Mouse (Mus musculus) limb, embryonic 13.5 days (tissue): ENCODE measurements around the gene Rgp1. TPM values are rescaled to one million over a fixed set of nuclear protein-coding genes. Genes with fewer than 3 reads are reported as not detected.

Source experiments
- ATAC-seq: fragments of 200-750 bp; cut with Nextera tagmentation; 2 replicates; pipeline ENCODE4 v1.8.0; 2017; ENCODE audit warnings: low read depth, moderate number of reproducible peaks, moderate TSS enrichment; ENCODE audit not compliant: low FRiP score
- H3K27ac ChIP-seq: fragments of 300-500 bp; sonication (generic); 2 replicates; pipeline ENCODE4 v1.5.1; 2015; ENCODE audit warnings: inconsistent platforms, mild to moderate bottlenecking, moderate library complexity
- H3K27me3 ChIP-seq: fragments of 300-500 bp; sonication (generic); 2 replicates; pipeline ENCODE4 v1.6.1; 2015; ENCODE audit warnings: mild to moderate bottlenecking, inconsistent platforms
- H3K36me3 ChIP-seq: fragments of 300-500 bp; sonication (generic); 2 replicates; pipeline ENCODE4 v1.6.1; 2015; ENCODE audit warnings: inconsistent platforms, mild to moderate bottlenecking, moderate library complexity
- H3K4me1 ChIP-seq: fragments of 300-500 bp; sonication (generic); 2 replicates; pipeline ENCODE4 v1.6.1; 2015; ENCODE audit warnings: inconsistent platforms
- H3K4me2 ChIP-seq: fragments of 300-500 bp; sonication (generic); replicated peaks from 2 replicates; pipeline ENCODE4 v1.6.1; 2015; ENCODE audit warnings: inconsistent platforms, mild to moderate bottlenecking, moderate library complexity
- H3K4me3 ChIP-seq: fragments of 300-500 bp; sonication (generic); 2 replicates; pipeline ENCODE4 v1.5.1; 2015; ENCODE audit warnings: moderate library complexity, mild to moderate bottlenecking, inconsistent platforms
- H3K9ac ChIP-seq: fragments of 300-500 bp; sonication (generic); 2 replicates; pipeline ENCODE4 v1.6.1; 2015; ENCODE audit warnings: mild to moderate bottlenecking, inconsistent platforms
- H3K9me3 ChIP-seq: fragments of 300-500 bp; sonication (generic); 2 replicates; pipeline ENCODE4 v1.6.1; 2016; ENCODE audit warnings: inconsistent platforms
- WGBS: fragments of 180-500 bp; shearing (Covaris S2); methylation state at CpG from one replicate; pipeline ENCODE4 v1.1.7; 2015; 5-methylcytosine and 5-hydroxymethylcytosine counted together
- polyA plus RNA-seq: library from polyadenylated mRNA; unstranded; fragments of >200 nt; fragmentation: Nextera tagmentation; extraction: Ambion mirVana; gene quantifications from 2 replicates; pipeline ENCODE4 v1.2.1, GENCODE M21; 2015

The Rgp1 gene
- polyA plus RNA-seq, 1 experiment from 2014 or later = 38.5 TPM

- Histone ChIP-seq H3K36me3 (peaks cover 52% of the 10 kb centered on the region), H3K4me1 (peaks cover 35% of the 10 kb centered on the region), H3K4me2 (peak overlapping the region; percentile 91; the same call in 1 of the 2 replicates), H3K9me3 (no peaks in the 10 kb centered on the region), H3K4me3 (no peak overlapping the region), H3K9ac (no peak overlapping the region; the same call in 1 of the 2 replicates), H3K27ac (no peak overlapping the region), H3K27me3 (no peaks in the 10 kb centered on the region)
- no peak for ATAC-seq
- WGBS = 59% methylated on average over 2 of the region's 2 CpGs
Measured at GRCm38 (mm10) chr4:43564231-43564630, 14.3 kb upstream of the Rgp1 start.

- no peaks in the 10 kb centered on the region for H3K9me3 ChIP-seq
- WGBS = 85% methylated on average over 9 of the region's 9 CpGs
- H3K36me3 ChIP-seq = peaks cover 81% of the 10 kb centered on the region
- peaks cover 14% of the 10 kb centered on the region for H3K4me1 ChIP-seq
- 0 out of 2 replicates have a peak overlapping the region, but pooled peaks have one; percentile 19 for H3K9ac ChIP-seq
- no peak overlapping the region for H3K4me3 ChIP-seq
- H3K27me3 ChIP-seq = no peaks in the 10 kb centered on the region
- no peak overlapping the region for H3K4me2 ChIP-seq
- no peak overlapping the region for H3K27ac ChIP-seq
- no peak for ATAC-seq
Measured at GRCm38 (mm10) chr4:43567140-43567539, 11.4 kb upstream of the Rgp1 start.

GRCm38 (mm10) chr4:43571395-43572045 lies 7.0 kb upstream of the Rgp1 start:
- H3K4me2 ChIP-seq = no peak overlapping the region
- no peaks in the 10 kb centered on the region for H3K9me3 ChIP-seq
- no peak for ATAC-seq
- H3K4me3 ChIP-seq = no peak overlapping the region
- no peak overlapping the region for H3K9ac ChIP-seq
- no peaks in the 10 kb centered on the region for H3K27me3 ChIP-seq
- H3K27ac ChIP-seq = no peak overlapping the region
- WGBS = 86% methylated on average over 6 of the region's 6 CpGs
- peaks cover 85% of the 10 kb centered on the region for H3K36me3 ChIP-seq
- H3K4me1 ChIP-seq = peaks cover 20% of the 10 kb centered on the region

GRCm38 (mm10) chr4:43573561-43573960 lies 5.0 kb upstream of the Rgp1 start:
- Histone ChIP-seq H3K9ac (no peak overlapping the region), H3K4me3 (no peak overlapping the region), H3K36me3 (peaks cover 67% of the 10 kb centered on the region), H3K27me3 (no peaks in the 10 kb centered on the region), H3K9me3 (no peaks in the 10 kb centered on the region), H3K4me2 (no peak overlapping the region), H3K4me1 (peaks cover 35% of the 10 kb centered on the region), H3K27ac (no peak overlapping the region)
- WGBS = 88% methylated on average over 4 of the region's 4 CpGs
- ATAC-seq = no peak

GRCm38 (mm10) chr4:43575356-43575755 lies 3.2 kb upstream of the Rgp1 start:
- peak overlapping the region; percentile 29 for H3K4me2 ChIP-seq
- no peaks in the 10 kb centered on the region for H3K9me3 ChIP-seq
- ATAC-seq = no peak
- 75% methylated on average over 2 of the region's 2 CpGs for WGBS
- no peaks in the 10 kb centered on the region for H3K27me3 ChIP-seq
- H3K9ac ChIP-seq = no peak overlapping the region
- H3K4me1 ChIP-seq = peaks cover 47% of the 10 kb centered on the region
- H3K4me3 ChIP-seq = no peak overlapping the region
- peaks cover 51% of the 10 kb centered on the region for H3K36me3 ChIP-seq
- H3K27ac ChIP-seq = no peak overlapping the region

GRCm38 (mm10) chr4:43577237-43577881 lies 1.2 kb upstream of the Rgp1 start:
- no peaks in the 10 kb centered on the region for H3K27me3 ChIP-seq
- H3K36me3 ChIP-seq = peaks cover 51% of the 10 kb centered on the region
- no peaks in the 10 kb centered on the region for H3K9me3 ChIP-seq
- H3K9ac ChIP-seq = peak overlapping the region; percentile 90
- 41% methylated on average over 8 of the region's 8 CpGs for WGBS
- no peak for ATAC-seq
- peaks cover 48% of the 10 kb centered on the region for H3K4me1 ChIP-seq
- no peak overlapping the region for H3K27ac ChIP-seq
- H3K4me3 ChIP-seq = peak overlapping the region; percentile 87
- peak overlapping the region; percentile 96 for H3K4me2 ChIP-seq

GRCm38 (mm10) chr4:43579256-43579655 lies 741 bp downstream of the Rgp1 start:
- Histone ChIP-seq H3K4me2 (peak overlapping the region; percentile 96), H3K27ac (peak overlapping the region; percentile 81), H3K4me1 (peaks cover 48% of the 10 kb centered on the region), H3K27me3 (no peaks in the 10 kb centered on the region), H3K9me3 (no peaks in the 10 kb centered on the region), H3K36me3 (peaks cover 51% of the 10 kb centered on the region), H3K4me3 (peak overlapping the region; percentile 87), H3K9ac (peak overlapping the region; percentile 90)
- ATAC-seq = no peak
- whole genome bisulfite sequencing = 4% methylated on average over 10 of the region's 10 CpGs

- H3K9ac ChIP-seq = peak overlapping the region; percentile 90
- H3K4me3 ChIP-seq = peak overlapping the region; percentile 87
- peaks cover 51% of the 10 kb centered on the region for H3K36me3 ChIP-seq
- H3K27me3 ChIP-seq = no peaks in the 10 kb centered on the region
- H3K4me1 ChIP-seq = peaks cover 46% of the 10 kb centered on the region
- H3K27ac ChIP-seq = no peak overlapping the region
- no peak for ATAC-seq
- peak overlapping the region; percentile 96 for H3K4me2 ChIP-seq
- WGBS = 86% methylated on average over 6 of the region's 6 CpGs
- H3K9me3 ChIP-seq = no peaks in the 10 kb centered on the region
Measured at GRCm38 (mm10) chr4:43579731-43580130, 1.2 kb downstream of the Rgp1 start.

GRCm38 (mm10) chr4:43580721-43581120 lies 2.2 kb downstream of the Rgp1 start:
- Histone ChIP-seq H3K27me3 (no peaks in the 10 kb centered on the region), H3K4me1 (peaks cover 36% of the 10 kb centered on the region), H3K9ac (no peak overlapping the region), H3K9me3 (no peaks in the 10 kb centered on the region), H3K27ac (no peak overlapping the region), H3K4me2 (no peak overlapping the region), H3K36me3 (peaks cover 54% of the 10 kb centered on the region), H3K4me3 (no peak overlapping the region)
- no peak for ATAC-seq
- 91% methylated on average over 5 of the region's 5 CpGs for WGBS

- Histone ChIP-seq H3K4me3 (no peak overlapping the region), H3K9me3 (no peaks in the 10 kb centered on the region), H3K27me3 (no peaks in the 10 kb centered on the region), H3K4me2 (no peak overlapping the region), H3K9ac (no peak overlapping the region), H3K4me1 (peaks cover 30% of the 10 kb centered on the region), H3K36me3 (peaks cover 54% of the 10 kb centered on the region), H3K27ac (no peak overlapping the region)
- ATAC-seq = no peak
- 92% methylated on average over 12 of the region's 12 CpGs for WGBS
Measured at GRCm38 (mm10) chr4:43581381-43581780, 2.9 kb downstream of the Rgp1 start.

- no peak overlapping the region for H3K4me2 ChIP-seq
- no peak overlapping the region for H3K27ac ChIP-seq
- H3K27me3 ChIP-seq = no peaks in the 10 kb centered on the region
- no peak for ATAC-seq
- 92% methylated on average over 5 of the region's 5 CpGs for WGBS
- H3K4me1 ChIP-seq = peaks cover 21% of the 10 kb centered on the region
- peaks cover 51% of the 10 kb centered on the region for H3K36me3 ChIP-seq
- H3K9ac ChIP-seq = no peak overlapping the region
- H3K9me3 ChIP-seq = no peaks in the 10 kb centered on the region
- H3K4me3 ChIP-seq = no peak overlapping the region
Measured at GRCm38 (mm10) chr4:43582241-43582640, 3.7 kb downstream of the Rgp1 start.

- Histone ChIP-seq H3K27me3 (no peaks in the 10 kb centered on the region), H3K36me3 (peaks cover 51% of the 10 kb centered on the region), H3K4me3 (no peak overlapping the region), H3K27ac (no peak overlapping the region), H3K4me2 (no peak overlapping the region), H3K9me3 (no peaks in the 10 kb centered on the region), H3K4me1 (peaks cover 18% of the 10 kb centered on the region), H3K9ac (no peak overlapping the region; the same call in 1 of the 2 replicates)
- no peak for ATAC-seq
- 62% methylated on average over 7 of the region's 7 CpGs for WGBS
Measured at GRCm38 (mm10) chr4:43583421-43583820, 4.9 kb downstream of the Rgp1 start.
